Mouse (Mus musculus) MN1 (cell line): Measurements from ENCODE around the gene Trem2.
"Not testable (repeated sequence)": the region's sequence is repeated elsewhere in the genome, so short reads cannot be mapped to it uniquely, and the experiment has no call there.

ENCODE experiments used
- DNase-seq: peaks from one replicate; pipeline ENCODE4 v3.0.0-alpha.2; 2016; ENCODE audit warnings: low spot score

The Trem2 gene

GRCm38 (mm10) chr17:48350681-48351193, 4.5 kb downstream of the Trem2 start:
- DNase-seq, result no peak

GRCm38 (mm10) chr17:48352976-48353375, 6.8 kb downstream of the Trem2 start:
- DNase-seq, result not testable (repeated sequence)

GRCm38 (mm10) chr17:48355822-48356221, 9.6 kb downstream of the Trem2 start:
- no peak for DNase-seq

GRCm38 (mm10) chr17:48357892-48358291, 11.7 kb downstream of the Trem2 start:
- no peak for DNase-seq

GRCm38 (mm10) chr17:48359616-48360015, 13.4 kb downstream of the Trem2 start, which contains the start of gene Treml1:
Gene Treml1, plus strand, starts transcription at chr17:48359916.
- DNase-seq, result no peak

GRCm38 (mm10) chr17:48360462-48360861, 14.3 kb downstream of the Trem2 start:
- no peak for DNase-seq

GRCm38 (mm10) chr17:48362346-48362745, 16.1 kb downstream of the Trem2 start:
- DNase-seq, result no peak

- no peak for DNase-seq
Measured at GRCm38 (mm10) chr17:48362966-48363365, 16.8 kb downstream of the Trem2 start.

GRCm38 (mm10) chr17:48363421-48363965, 17.3 kb downstream of the Trem2 start:
- DNase-seq, result no peak

GRCm38 (mm10) chr17:48365511-48366155, 19.4 kb downstream of the Trem2 start:
- DNase-seq, result no peak

- no peak for DNase-seq
Measured at GRCm38 (mm10) chr17:48366806-48367205, 20.6 kb downstream of the Trem2 start.

- DNase-seq, result no peak
Measured at GRCm38 (mm10) chr17:48371621-48372020, 25.4 kb downstream of the Trem2 start.

GRCm38 (mm10) chr17:48372987-48373386, 26.8 kb downstream of the Trem2 start:
- DNase-seq, result no peak

GRCm38 (mm10) chr17:48376102-48376501, 29.9 kb downstream of the Trem2 start:
- no peak for DNase-seq

- DNase-seq, result no peak
Measured at GRCm38 (mm10) chr17:48379050-48379449, 32.8 kb downstream of the Trem2 start.

- DNase-seq, result no peak
Measured at GRCm38 (mm10) chr17:48385786-48386461, 39.7 kb downstream of the Trem2 start.

GRCm38 (mm10) chr17:48388666-48389065, 42.5 kb downstream of the Trem2 start:
- DNase-seq, result no peak

GRCm38 (mm10) chr17:48389442-48389841, 43.2 kb downstream of the Trem2 start:
- no peak for DNase-seq

- DNase-seq, result no peak
Measured at GRCm38 (mm10) chr17:48391446-48391845, 45.2 kb downstream of the Trem2 start.

- DNase-seq, result no peak
Measured at GRCm38 (mm10) chr17:48392616-48393015, 46.4 kb downstream of the Trem2 start.

- DNase-seq, result no peak
Measured at GRCm38 (mm10) chr17:48401710-48402109, 55.5 kb downstream of the Trem2 start.

- DNase-seq, result no peak
Measured at GRCm38 (mm10) chr17:48402751-48403150, 56.5 kb downstream of the Trem2 start.
